Comparison of ENCODE assay signal across 8 mouse cellular contexts in genomic region chr6:67266159-67266657, GRCm38 (mm10). TPM values are rescaled to one million over a fixed set of nuclear protein-coding genes. Genes with fewer than 3 reads are reported as not detected.
DNase-seq lines count a peak whose midpoint lies in the region; ATAC-seq lines count a peak whose summit lies in the region.

No protein-coding gene starts in this region.

- DNase-seq in left cerebral cortex, adult 8-10 months (ENCODE audit: low spot score in 2 of 2): peak; percentile 24 to 29
- no peak for DNase-seq in left cerebral cortex, postnatal 25 days (ENCODE audit: low spot score in 2 of 2)
- peak; percentile 15 for DNase-seq in T-cell, adult 2 months (ENCODE audit: low spot score)
- DNase-seq in lung, postnatal 10 days: peak; percentile 24
- peak; percentile 28 for DNase-seq in skeletal muscle tissue, adult 2 months (ENCODE audit: low read depth, low spot score)
- DNase-seq in urinary bladder, postnatal 10 days (ENCODE audit: low spot score): no peak

- WGBS in embryonic facial prominence, embryonic 15.5 days: under 1% methylated on average over 23 of the region's 23 CpGs
- WGBS in hindbrain, embryonic 15.5 days: under 1% methylated on average over 23 of the region's 23 CpGs

- no peaks in the 10 kb centered on the region for H3K27me3 ChIP-seq in embryonic facial prominence, embryonic 15.5 days
- no peaks in the 10 kb centered on the region for H3K27me3 ChIP-seq in hindbrain, embryonic 15.5 days

- peak; percentile 67 for ATAC-seq in embryonic facial prominence, embryonic 15.5 days (ENCODE audit: insufficient number of reproducible peaks, low FRiP score, low TSS enrichment, low read depth)
- ATAC-seq in hindbrain, embryonic 15.5 days (ENCODE audit: low FRiP score, low read depth): peak; percentile 80

- peak overlapping the region; percentile 62 for H3K4me2 ChIP-seq in embryonic facial prominence, embryonic 15.5 days (replicated peaks)
- H3K4me2 ChIP-seq in hindbrain, embryonic 15.5 days: peak overlapping the region; percentile 69

- intact Hi-C loops in left cerebral cortex, postnatal 25 days (cut with DNase I): loop anchor here (1.0 to 5.0 kb wide), 3 partner anchors 38 to 95 kb away; no protein-coding TSS in a partner anchor

- H3K9me3 ChIP-seq in embryonic facial prominence, embryonic 15.5 days (replicated peaks): no peaks in the 10 kb centered on the region
- no peaks in the 10 kb centered on the region for H3K9me3 ChIP-seq in hindbrain, embryonic 15.5 days

- H3K9ac ChIP-seq in embryonic facial prominence, embryonic 15.5 days: peak overlapping the region; percentile 16; the same call in 1 of the 2 replicates
- H3K9ac ChIP-seq in hindbrain, embryonic 15.5 days: peak overlapping the region; percentile 50

- no peaks in the 10 kb centered on the region for H3K36me3 ChIP-seq in embryonic facial prominence, embryonic 15.5 days
- H3K36me3 ChIP-seq in hindbrain, embryonic 15.5 days: no peaks in the 10 kb centered on the region

- H3K4me3 ChIP-seq in embryonic facial prominence, embryonic 15.5 days (replicated peaks): peak overlapping the region; percentile 99
- H3K4me3 ChIP-seq in hindbrain, embryonic 15.5 days: peak overlapping the region; percentile 91

- H3K4me1 ChIP-seq in embryonic facial prominence, embryonic 15.5 days: no peaks in the 10 kb centered on the region
- peaks cover 25% of the 10 kb centered on the region for H3K4me1 ChIP-seq in hindbrain, embryonic 15.5 days (replicated peaks)

- peak overlapping the region; percentile 90 for H3K27ac ChIP-seq in embryonic facial prominence, embryonic 15.5 days (replicated peaks)
- peak overlapping the region; percentile 70 for H3K27ac ChIP-seq in hindbrain, embryonic 15.5 days (replicated peaks)

RNA-seq across cellular contexts. Expression of gene Serbp1, which starts 28.2 kb away (rescaled TPM):
- 100 to 1,000 TPM; 151 to 223 (median 185) TPM for total RNA-seq in left cerebral cortex, adult 8-10 months (2022)
- 100 to 1,000 TPM; 189 to 207 TPM for total RNA-seq in left cerebral cortex, postnatal 25 days (2021)
- polyA plus RNA-seq in embryonic facial prominence, embryonic 15.5 days (2015; fragmentation: Nextera tagmentation; extraction: Ambion mirVana): 399 and 435 TPM in 2 replicates
- 294 and 298 TPM in 2 replicates for polyA plus RNA-seq in hindbrain, embryonic 15.5 days (2015; fragmentation: Nextera tagmentation; extraction: Ambion mirVana)

Comparison
In these comparisons a context has a peak if more than half of its experiments do, and no peak if none do; other contexts are left out.
1. DNase-seq: peak in left cerebral cortex, adult 8-10 months (2 of 2), T-cell, adult 2 months (single experiment), lung, postnatal 10 days (single experiment) and skeletal muscle tissue, adult 2 months (single experiment); none in left cerebral cortex, postnatal 25 days (0 of 2) and urinary bladder, postnatal 10 days (single experiment).